Mouse (Mus musculus): ENCODE results near the gene Gm9747.

GRCm38 (mm10) chr1:82245002-82245401 is 12.1 kb downstream of the Gm9747 start:
- no peak for TF ChIP-seq CTCF (IDR thresholded peaks at IDR 0.05; ENCODE audit: borderline replicate concordance, extremely low read depth, insufficient read depth, insufficient read length)
- TF ChIP-seq POLR2A (IDR thresholded peaks at IDR 0.05; ENCODE audit: borderline replicate concordance, extremely low read depth, insufficient read depth, insufficient read length, poor library complexity, severe bottlenecking) = no peak

All from brain, embryonic 14.5 days (tissue).